Mouse (Mus musculus): ENCODE results near the gene Atg7. TPM values are rescaled to one million over a fixed set of nuclear protein-coding genes. Genes with fewer than 3 reads are reported as not detected.

The Atg7 gene
- total RNA-seq, 4 experiments from 2014 or later, result 34.1 to 42.9 (median 39.6) TPM

GRCm38 (mm10) chr6:114736355-114736754, 93.5 kb downstream of the Atg7 start:
- DNase-seq, result peak; percentile 45

- DNase-seq, result no peak
Measured at GRCm38 (mm10) chr6:114737181-114737580, 94.3 kb downstream of the Atg7 start.

GRCm38 (mm10) chr6:114737931-114738759, 95.2 kb downstream of the Atg7 start:
- no peak for DNase-seq

- no peak for DNase-seq
Measured at GRCm38 (mm10) chr6:114738760-114739112, 95.8 kb downstream of the Atg7 start.

GRCm38 (mm10) chr6:114742209-114743003, 99.5 kb downstream of the Atg7 start:
- no peak for DNase-seq

GRCm38 (mm10) chr6:114743126-114743525, 100.2 kb downstream of the Atg7 start:
- DNase-seq, result no peak

- no peak for DNase-seq
Measured at GRCm38 (mm10) chr6:114743845-114744244, 100.9 kb downstream of the Atg7 start.

GRCm38 (mm10) chr6:114746439-114746974, 103.6 kb downstream of the Atg7 start:
- no peak for DNase-seq

- no peak for DNase-seq
Measured at GRCm38 (mm10) chr6:114748419-114748818, 105.5 kb downstream of the Atg7 start.

- no peak for DNase-seq
Measured at GRCm38 (mm10) chr6:114748882-114749281, 106.0 kb downstream of the Atg7 start.

- peak; percentile 30 for DNase-seq
Measured at GRCm38 (mm10) chr6:114758795-114759194, 115.9 kb downstream of the Atg7 start.

- no peak for DNase-seq
Measured at GRCm38 (mm10) chr6:114766314-114766713, 123.4 kb downstream of the Atg7 start.

- no peak for DNase-seq
Measured at GRCm38 (mm10) chr6:114767710-114768109, 124.8 kb downstream of the Atg7 start.

GRCm38 (mm10) chr6:114770337-114770736, 127.4 kb downstream of the Atg7 start:
- DNase-seq, result no peak

- no peak for DNase-seq
Measured at GRCm38 (mm10) chr6:114771502-114771901, 128.6 kb downstream of the Atg7 start.

- DNase-seq, result no peak
Measured at GRCm38 (mm10) chr6:114775210-114775609, 132.3 kb downstream of the Atg7 start.

- no peak for DNase-seq
Measured at GRCm38 (mm10) chr6:114777872-114778271, 135.0 kb downstream of the Atg7 start.

- DNase-seq, result no peak
Measured at GRCm38 (mm10) chr6:114778650-114779049, 135.8 kb downstream of the Atg7 start.

- DNase-seq, result no peak
Measured at GRCm38 (mm10) chr6:114780583-114780982, 137.7 kb downstream of the Atg7 start.

- peak; percentile 83 for DNase-seq
Measured at GRCm38 (mm10) chr6:114781415-114782240, 138.7 kb downstream of the Atg7 start.

- no peak for DNase-seq
Measured at GRCm38 (mm10) chr6:114782486-114782885, 139.6 kb downstream of the Atg7 start.

GRCm38 (mm10) chr6:114786461-114786860, 143.6 kb downstream of the Atg7 start:
- no peak for DNase-seq
